Mouse (Mus musculus): Measurements from ENCODE around the gene Tmem240. TPM values are rescaled to one million over a fixed set of nuclear protein-coding genes. Genes with fewer than 3 reads are reported as not detected.

Gene Tmem240
- polyA plus RNA-seq (2021; fragmentation: Nextera tagmentation) = 3.6 and 7.2 TPM in 2 replicates
- long read RNA-seq, experiment 1, full-length matches to known transcripts = 4 of 11 reads
- long read RNA-seq, experiment 1, partial matches to known transcripts = 4 of 11 reads
- long read RNA-seq, experiment 1, other reads (novel, unspliced or antisense) = 3 of 11 reads
- long read RNA-seq, experiment 2, full-length matches to known transcripts = 1 of 3 reads
- long read RNA-seq, experiment 2, partial matches to known transcripts = 1 of 3 reads
- long read RNA-seq, experiment 2, other reads (novel, unspliced or antisense) = 1 of 3 reads

DNA sequence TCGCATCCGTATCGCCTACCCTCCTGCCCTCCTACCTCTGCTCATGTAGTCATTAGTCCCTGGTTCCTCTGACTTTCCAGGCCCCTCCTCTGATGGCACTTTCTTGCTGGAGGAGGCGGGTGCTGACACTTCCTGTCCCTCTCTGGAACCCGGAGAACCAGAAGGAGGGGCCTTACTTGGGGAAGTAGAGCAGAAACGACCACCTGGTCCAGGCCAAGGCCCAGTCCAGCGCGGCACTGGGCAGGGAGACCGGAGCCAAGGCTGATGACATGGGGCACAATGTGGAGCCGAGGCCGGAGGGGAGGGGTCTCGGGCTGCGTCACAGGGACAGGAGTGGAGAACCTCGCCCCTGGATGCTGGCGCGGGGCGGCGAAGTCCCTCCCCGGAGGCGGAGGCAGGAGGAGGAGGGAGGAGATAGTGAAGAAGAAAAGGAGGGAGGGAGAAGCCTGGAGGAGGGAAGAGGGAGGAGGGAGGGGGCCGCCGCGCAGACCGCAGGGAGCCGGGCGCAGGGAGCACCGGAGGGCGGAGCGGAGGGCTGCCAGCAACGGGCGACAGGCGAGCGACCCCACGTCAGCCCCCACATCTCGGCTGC lies at the start of gene Tmem240:
Tmem240 (plus strand) TSS at position 451 of the 592 bp plus-strand sequence.

GRCm38 (mm10) chr4:155694111-155694481 lies 40.5 kb upstream of the Tmem240 start, which contains the start of gene Fndc10:
Gene Fndc10, plus strand, starts transcription at chr4:155694342.

DNA sequence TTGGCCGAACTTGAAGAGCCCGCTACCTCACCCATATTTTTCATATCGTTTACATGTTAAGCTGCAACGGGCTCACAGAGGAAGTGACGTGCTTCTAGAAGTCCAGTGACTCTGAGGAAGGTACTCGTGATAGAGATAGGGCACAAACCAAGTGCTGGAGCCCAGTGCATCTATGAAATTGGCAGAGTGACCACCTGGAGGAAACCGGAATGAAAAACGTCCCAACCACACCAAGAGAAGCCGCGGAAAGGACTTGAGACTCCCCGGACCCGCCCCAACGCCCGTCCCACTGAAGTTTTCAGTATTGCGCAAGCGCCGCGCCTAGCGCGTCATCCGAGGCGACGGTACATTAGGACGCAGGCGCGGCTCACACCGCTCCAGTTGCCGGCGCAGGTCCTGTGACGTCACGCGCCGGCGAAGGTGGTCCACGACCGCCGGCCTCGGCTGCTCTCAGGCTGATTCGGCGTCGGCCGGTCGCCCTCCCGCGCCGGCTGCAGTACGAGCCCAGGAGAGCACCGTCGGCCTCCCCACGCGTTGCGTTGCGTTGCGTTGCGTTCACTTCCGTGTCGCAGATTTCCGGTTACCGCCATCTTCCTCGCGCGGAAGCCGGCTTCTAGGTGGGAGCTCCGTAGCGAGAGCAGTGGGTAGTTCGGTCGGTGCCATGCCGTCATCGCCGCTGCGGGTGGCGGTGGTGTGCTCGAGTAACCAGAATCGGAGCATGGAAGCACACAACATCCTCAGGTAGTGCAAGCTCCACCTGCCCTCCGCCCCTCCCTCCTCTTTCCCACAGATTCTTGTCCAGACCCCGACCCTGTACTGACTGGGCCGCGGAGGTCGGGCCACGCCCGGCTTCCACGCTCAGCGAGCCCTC lies 29.6 kb upstream of the Tmem240 start, which contains the start of gene Ssu72:
Ssu72 (plus strand) TSS at position 80 of the 871 bp plus-strand sequence.

GRCm38 (mm10) chr4:155760613-155761355 lies 26.2 kb downstream of the Tmem240 start, which contains the start of gene Atad3a:
Gene Atad3a, minus strand, starts transcription at chr4:155761093.

DNA sequence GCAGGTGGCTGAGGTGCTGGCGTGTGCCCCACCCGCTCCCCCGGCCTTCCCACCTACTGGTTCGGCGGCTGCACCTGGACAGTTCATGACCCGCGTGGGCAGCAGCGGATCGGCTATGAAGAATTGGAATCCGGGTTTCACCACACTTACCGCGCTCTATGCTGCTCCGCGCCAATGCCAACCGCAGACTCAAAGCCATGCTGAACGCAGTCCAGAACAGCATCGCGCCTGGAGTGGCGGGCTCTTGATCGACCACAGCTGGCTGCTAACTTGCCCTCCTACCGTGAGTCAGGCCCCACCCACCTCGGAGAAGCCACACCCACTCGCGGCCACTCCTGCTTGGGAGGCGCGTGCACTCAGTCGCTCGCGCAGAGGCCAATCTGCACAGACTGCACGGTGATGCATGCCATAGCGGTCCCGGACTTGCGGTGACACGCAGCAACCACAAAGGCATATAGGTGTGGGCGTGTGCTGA lies 39.7 kb downstream of the Tmem240 start, which contains the start of gene Vwa1:
Vwa1 (minus strand) TSS at position 419 of the 475 bp plus-strand sequence.

GRCm38 (mm10) chr4:155785819-155786218 lies 51.2 kb downstream of the Tmem240 start, which contains the start of gene Tmem88b:
Gene Tmem88b, minus strand, starts transcription at chr4:155785874.

GRCm38 (mm10) chr4:155790021-155790489 lies 55.5 kb downstream of the Tmem240 start, which contains the start of gene Ankrd65:
Gene Ankrd65, plus strand, starts transcription at chr4:155790439.

Other genes with a start within 250 kb of the Tmem240 start
- 1,449 and 1,717 TPM in 2 replicates for gene Gnb1, start 243.4 kb upstream of the Tmem240 start, polyA plus RNA-seq (2021; fragmentation: Nextera tagmentation)
- gene Nadk, start 172.4 kb upstream of the Tmem240 start, polyA plus RNA-seq (2021; fragmentation: Nextera tagmentation) = 50.0 and 57.1 TPM in 2 replicates
- gene Slc35e2, start 133.4 kb upstream of the Tmem240 start, polyA plus RNA-seq (2021; fragmentation: Nextera tagmentation) = 25.0 and 31.7 TPM in 2 replicates
- gene Cdk11b, start 109.9 kb upstream of the Tmem240 start, polyA plus RNA-seq (2021; fragmentation: Nextera tagmentation) = 42.7 and 48.3 TPM in 2 replicates
- not detected in 2 replicates for gene Gm10563, start 89.4 kb upstream of the Tmem240 start, polyA plus RNA-seq (2021; fragmentation: Nextera tagmentation)
- gene Mmp23, start 81.4 kb upstream of the Tmem240 start, polyA plus RNA-seq (2021; fragmentation: Nextera tagmentation) = 0.69 and 1.4 TPM in 2 replicates
- gene Mib2, start 65.6 kb upstream of the Tmem240 start, polyA plus RNA-seq (2021; fragmentation: Nextera tagmentation) = 19.7 and 26.1 TPM in 2 replicates
- 11.4 and 23.4 TPM in 2 replicates for gene Fndc10, start 40.5 kb upstream of the Tmem240 start, polyA plus RNA-seq (2021; fragmentation: Nextera tagmentation)
- gene Ssu72, start 30.0 kb upstream of the Tmem240 start, polyA plus RNA-seq (2021; fragmentation: Nextera tagmentation) = 228 and 240 TPM in 2 replicates
- 25.7 TPM in 2 replicates for gene Atad3a, start 26.3 kb downstream of the Tmem240 start, polyA plus RNA-seq (2021; fragmentation: Nextera tagmentation)
- gene Vwa1, start 39.9 kb downstream of the Tmem240 start, polyA plus RNA-seq (2021; fragmentation: Nextera tagmentation) = 15.1 and 16.2 TPM in 2 replicates
- 10.4 and 10.7 TPM in 2 replicates for gene Tmem88b, start 51.1 kb downstream of the Tmem240 start, polyA plus RNA-seq (2021; fragmentation: Nextera tagmentation)
- gene Ankrd65, start 55.6 kb downstream of the Tmem240 start, polyA plus RNA-seq (2021; fragmentation: Nextera tagmentation) = not detected in 2 replicates
- gene Mrpl20, start 68.1 kb downstream of the Tmem240 start, polyA plus RNA-seq (2021; fragmentation: Nextera tagmentation) = 391 and 409 TPM in 2 replicates
- 19.6 and 23.2 TPM in 2 replicates for gene Ccnl2, start 77.7 kb downstream of the Tmem240 start, polyA plus RNA-seq (2021; fragmentation: Nextera tagmentation)
- gene Aurkaip1, start 96.5 kb downstream of the Tmem240 start, polyA plus RNA-seq (2021; fragmentation: Nextera tagmentation) = 248 and 249 TPM in 2 replicates
- 5.9 and 6.5 TPM in 2 replicates for gene Mxra8, start 104.9 kb downstream of the Tmem240 start, polyA plus RNA-seq (2021; fragmentation: Nextera tagmentation)
- 5.4 and 6.3 TPM in 2 replicates for gene Dvl1, start 112.6 kb downstream of the Tmem240 start, polyA plus RNA-seq (2021; fragmentation: Nextera tagmentation)
- gene Tas1r3, start 128.6 kb downstream of the Tmem240 start, polyA plus RNA-seq (2021; fragmentation: Nextera tagmentation) = 0.12 and 0.13 TPM in 2 replicates
- 13.1 and 21.5 TPM in 2 replicates for gene Cptp, start 134.6 kb downstream of the Tmem240 start, polyA plus RNA-seq (2021; fragmentation: Nextera tagmentation)
- 31.0 and 41.2 TPM in 2 replicates for gene Ints11, start 134.7 kb downstream of the Tmem240 start, polyA plus RNA-seq (2021; fragmentation: Nextera tagmentation)
- 54.5 and 56.4 TPM in 2 replicates for gene Pusl1, start 157.0 kb downstream of the Tmem240 start, polyA plus RNA-seq (2021; fragmentation: Nextera tagmentation)
- gene Acap3, start 157.0 kb downstream of the Tmem240 start, polyA plus RNA-seq (2021; fragmentation: Nextera tagmentation) = 19.6 and 35.6 TPM in 2 replicates
- 30.5 and 85.4 TPM in 2 replicates for gene Ube2j2, start 209.0 kb downstream of the Tmem240 start, polyA plus RNA-seq (2021; fragmentation: Nextera tagmentation)
- 32.4 and 35.5 TPM in 2 replicates for gene C1qtnf12, start 227.5 kb downstream of the Tmem240 start, polyA plus RNA-seq (2021; fragmentation: Nextera tagmentation)

Measured in left cerebral cortex, adult 6 months (tissue).